Mouse (Mus musculus) lung, adult 18-20 months (tissue): ENCODE measurements around the gene Rimbp2.
"Not testable (repeated sequence)": the region's sequence is repeated elsewhere in the genome, so short reads cannot be mapped to it uniquely, and the experiment has no call there.

Source experiments
- DNase-seq, 2 experiments: peaks; one replicate each; pipeline ENCODE4 v3.0.0; 2022; ENCODE audit warnings: mixed read lengths in 2 of 2

Gene Rimbp2

DNA sequence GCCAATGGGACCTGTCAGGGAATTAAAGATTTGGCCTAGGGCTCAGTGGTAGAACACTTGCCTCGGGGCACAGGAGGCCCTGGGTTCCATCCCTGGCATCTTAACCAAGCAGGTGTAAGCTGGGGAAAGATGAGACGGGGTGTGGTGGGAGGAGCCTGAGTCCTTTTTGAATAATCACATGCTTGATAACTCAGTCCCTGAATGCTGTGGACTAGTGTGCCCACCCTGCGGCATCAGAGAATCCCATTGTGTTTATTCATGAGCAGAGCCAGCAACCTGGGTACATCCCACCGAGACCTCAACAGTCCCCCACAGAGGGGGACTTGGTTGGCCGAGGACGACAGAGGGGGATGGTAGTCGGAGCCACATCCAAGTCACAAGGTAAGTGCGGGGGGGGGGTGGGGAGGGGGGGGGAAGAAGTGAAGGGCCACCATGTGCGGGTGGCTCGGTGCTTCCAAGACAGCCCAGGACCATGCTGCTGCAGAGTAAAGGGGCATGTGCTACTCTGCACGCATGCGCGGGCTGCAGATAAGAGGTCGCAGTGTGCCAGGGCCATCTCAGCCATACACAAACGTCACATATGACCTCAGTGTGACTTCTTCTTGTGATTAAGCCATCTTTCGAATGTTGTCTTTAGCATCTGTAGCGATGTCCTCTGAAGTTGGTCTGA is 214.0 kb downstream of the Rimbp2 start:
- no peak for DNase-seq

- DNase-seq = no peak
These were observed 217.4 kb downstream of the Rimbp2 start for GRCm38 (mm10) chr5:128735921-128736320.

- DNase-seq = peak in 1 of 2 experiments; percentile 11
These were observed 219.3 kb downstream of the Rimbp2 start for GRCm38 (mm10) chr5:128733955-128734354.

DNA sequence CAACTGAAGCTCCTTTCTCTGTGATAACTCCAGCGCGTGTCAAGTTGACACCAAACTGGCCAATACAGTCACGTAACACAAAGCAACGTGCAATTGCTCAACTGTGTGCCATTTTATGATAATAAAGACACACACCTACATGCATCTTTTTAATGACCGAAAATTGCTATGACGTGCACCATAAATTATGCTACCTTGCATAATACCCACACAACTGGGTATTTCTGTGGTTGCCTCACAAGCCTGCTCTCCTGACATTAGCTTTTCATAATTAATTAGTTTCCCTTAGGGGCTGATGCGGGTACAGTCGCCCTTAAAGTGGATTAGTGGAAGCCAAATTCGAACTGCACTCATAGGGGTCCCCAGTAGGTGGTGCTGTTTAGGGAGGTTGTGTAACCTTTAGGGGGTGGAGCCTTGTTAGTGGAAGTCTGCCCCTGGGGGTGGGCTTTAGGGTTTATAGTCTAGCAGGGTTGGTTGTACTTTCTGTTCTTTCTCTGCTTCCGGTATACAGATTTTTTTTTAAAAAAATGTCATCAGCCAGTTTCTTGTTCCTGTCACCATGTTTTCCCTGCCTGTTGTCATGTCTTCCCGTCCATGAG is 220.8 kb downstream of the Rimbp2 start:
- peak in 1 of 2 experiments; percentile 4 for DNase-seq

GRCm38 (mm10) chr5:128730634-128731033 is 222.7 kb downstream of the Rimbp2 start:
- no peak for DNase-seq

- no peak for DNase-seq
These were observed 223.9 kb downstream of the Rimbp2 start for GRCm38 (mm10) chr5:128729341-128729740.

GRCm38 (mm10) chr5:128720461-128720860 is 232.8 kb downstream of the Rimbp2 start:
- not testable (repeated sequence) for DNase-seq

DNA sequence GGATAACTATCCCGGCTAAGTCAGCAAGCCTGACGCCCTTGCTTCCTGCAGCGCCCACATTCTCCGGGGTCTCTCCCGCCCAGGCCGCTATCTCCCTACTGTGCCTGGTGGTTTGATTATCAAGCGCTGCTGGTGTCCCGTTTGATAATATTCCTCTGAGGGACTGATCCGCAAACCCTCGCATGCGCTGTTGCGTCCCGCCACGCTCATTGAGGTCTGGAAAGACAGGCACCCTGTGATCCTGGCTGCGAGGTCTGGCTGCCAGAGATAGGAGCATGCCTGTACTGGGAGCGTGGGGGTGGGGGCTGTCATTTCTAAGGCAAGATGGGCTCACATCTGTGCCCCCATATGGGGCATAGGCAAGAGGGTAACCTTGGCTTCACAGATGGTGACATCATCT is 238.1 kb downstream of the Rimbp2 start:
- DNase-seq = no peak

DNA sequence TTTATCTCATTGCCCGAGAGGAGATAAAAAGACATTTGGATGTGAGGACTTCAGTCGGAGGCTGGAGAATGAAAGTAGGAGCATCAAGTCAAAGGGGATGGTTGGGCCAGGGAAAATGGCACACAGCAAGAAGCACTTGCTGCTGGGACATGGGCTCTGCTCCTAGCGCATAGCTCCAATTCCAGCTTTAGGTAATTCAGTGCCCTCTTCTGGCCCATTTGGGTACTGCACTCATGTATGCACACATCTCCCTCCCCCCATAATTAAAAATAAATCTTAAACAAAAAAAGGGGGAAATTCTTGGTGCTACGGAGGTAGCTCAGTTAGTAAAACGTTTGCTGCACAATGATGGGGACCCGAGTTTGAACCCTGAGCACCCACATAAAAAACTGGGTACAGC is 241.4 kb downstream of the Rimbp2 start:
- DNase-seq = no peak

- DNase-seq = no peak
These were observed 242.7 kb downstream of the Rimbp2 start for GRCm38 (mm10) chr5:128710596-128710995.

DNA sequence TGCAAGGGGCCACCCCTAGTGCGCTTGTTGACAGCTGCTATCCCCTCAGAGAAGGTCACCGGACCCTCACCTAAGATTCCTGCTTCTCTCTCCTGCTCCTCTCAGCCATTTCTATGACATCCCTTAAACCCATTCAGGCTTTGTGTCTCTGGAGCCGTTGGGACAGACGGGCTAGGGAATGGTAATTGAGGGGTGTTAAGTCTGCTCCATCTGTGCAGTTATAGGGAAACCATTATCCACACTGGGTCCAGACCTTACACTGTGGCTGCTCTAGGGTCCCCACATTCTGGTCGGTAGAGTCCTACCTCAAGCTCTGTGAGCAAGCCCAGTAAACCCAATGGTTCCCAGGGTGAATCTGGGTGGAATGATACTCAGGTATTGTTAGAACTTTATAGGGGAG is 244.4 kb downstream of the Rimbp2 start:
- DNase-seq = no peak
